Mouse (Mus musculus) kidney, embryonic 15.5 days (tissue): Measurements from ENCODE around the gene Atp1a1. TPM values are rescaled to one million over a fixed set of nuclear protein-coding genes. Genes with fewer than 3 reads are reported as not detected.

Experiments
- ATAC-seq: fragments of 200-750 bp; cut with Nextera tagmentation; replicated peaks from 2 replicates; pipeline ENCODE4 v1.8.0; 2017; ENCODE audit warnings: moderate TSS enrichment; ENCODE audit not compliant: low FRiP score
- H3K27ac ChIP-seq: fragments of 300-500 bp; sonication (generic); 2 replicates; pipeline ENCODE4 v1.5.1; 2015; ENCODE audit warnings: mild to moderate bottlenecking, inconsistent platforms
- H3K27me3 ChIP-seq: fragments of 300-500 bp; sonication (generic); 2 replicates; pipeline ENCODE4 v1.6.1; 2015; ENCODE audit warnings: inconsistent platforms
- H3K36me3 ChIP-seq: fragments of 300-500 bp; sonication (generic); 2 replicates; pipeline ENCODE4 v1.6.1; 2015; ENCODE audit warnings: inconsistent platforms
- H3K4me1 ChIP-seq: fragments of 300-500 bp; sonication (generic); 2 replicates; pipeline ENCODE4 v1.6.1; 2015; ENCODE audit warnings: inconsistent platforms
- H3K4me2 ChIP-seq: fragments of 300-500 bp; sonication (generic); 2 replicates; pipeline ENCODE4 v1.6.1; 2015; ENCODE audit warnings: moderate library complexity, mild to moderate bottlenecking, inconsistent platforms
- H3K4me3 ChIP-seq: fragments of 300-500 bp; sonication (generic); replicated peaks from 2 replicates; pipeline ENCODE4 v1.5.1; 2015; ENCODE audit warnings: mild to moderate bottlenecking, inconsistent platforms
- H3K9ac ChIP-seq: fragments of 300-500 bp; sonication (generic); 2 replicates; pipeline ENCODE4 v1.6.1; 2015; ENCODE audit warnings: mild to moderate bottlenecking, inconsistent platforms
- H3K9me3 ChIP-seq: fragments of 300-500 bp; sonication (generic); replicated peaks from 2 replicates; pipeline ENCODE4 v1.6.1; 2016; ENCODE audit warnings: inconsistent platforms
- WGBS: fragments of 180-500 bp; shearing (Covaris S2); methylation state at CpG from one replicate; pipeline ENCODE4 v1.1.7; 2015; ENCODE audit warnings: mixed read lengths; 5-methylcytosine and 5-hydroxymethylcytosine counted together
- polyA plus RNA-seq: library from polyadenylated mRNA; unstranded; fragments of >200 nt; fragmentation: Nextera tagmentation; extraction: Ambion mirVana; gene quantifications from 2 replicates; pipeline ENCODE4 v1.2.1, GENCODE M21; 2015

Gene Atp1a1
- polyA plus RNA-seq, 1 experiment from 2014 or later = 247 TPM

GRCm38 (mm10) chr3:101578072-101578471 is 26.4 kb downstream of the Atp1a1 start:
- H3K36me3 ChIP-seq = peaks cover 87% of the 10 kb centered on the region
- peaks cover 4% of the 10 kb centered on the region; the same call in 1 of the 2 replicates for H3K4me1 ChIP-seq
- no peak overlapping the region for H3K4me2 ChIP-seq
- no peak overlapping the region for H3K27ac ChIP-seq
- WGBS = 86% methylated on average over 3 of the region's 3 CpGs
- no peak overlapping the region for H3K4me3 ChIP-seq
- H3K27me3 ChIP-seq = no peaks in the 10 kb centered on the region
- no peaks in the 10 kb centered on the region for H3K9me3 ChIP-seq
- H3K9ac ChIP-seq = no peak overlapping the region
- no peak for ATAC-seq

DNA sequence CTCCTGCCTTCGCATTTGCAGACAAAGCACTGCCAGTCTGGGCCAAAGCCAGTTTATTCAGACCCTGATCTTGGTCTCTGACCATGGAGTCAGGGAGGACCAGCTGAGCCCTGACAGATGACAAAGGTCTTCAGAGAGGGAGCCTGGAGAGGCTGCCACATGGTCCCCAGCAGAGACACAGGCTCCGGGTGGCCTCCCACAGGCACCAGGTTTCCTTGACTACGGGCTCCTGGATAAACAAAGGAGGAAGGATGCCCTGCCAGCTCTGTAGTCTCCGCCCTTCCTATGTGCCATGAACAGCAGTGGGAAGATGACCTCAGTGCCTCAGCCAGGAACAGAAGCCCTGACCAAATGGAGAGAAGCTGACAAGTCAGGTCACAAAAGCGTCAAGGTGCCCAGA is 27.1 kb downstream of the Atp1a1 start:
- Histone ChIP-seq H3K9me3 (no peaks in the 10 kb centered on the region), H3K4me1 (peaks cover 11% of the 10 kb centered on the region), H3K27ac (no peak overlapping the region), H3K27me3 (no peaks in the 10 kb centered on the region), H3K36me3 (peaks cover 80% of the 10 kb centered on the region), H3K4me3 (no peak overlapping the region), H3K9ac (no peak overlapping the region), H3K4me2 (no peak overlapping the region)
- 49% methylated on average over 5 of the region's 5 CpGs for WGBS
- ATAC-seq = peak; percentile 26; the same call in 1 of the 2 replicates

DNA sequence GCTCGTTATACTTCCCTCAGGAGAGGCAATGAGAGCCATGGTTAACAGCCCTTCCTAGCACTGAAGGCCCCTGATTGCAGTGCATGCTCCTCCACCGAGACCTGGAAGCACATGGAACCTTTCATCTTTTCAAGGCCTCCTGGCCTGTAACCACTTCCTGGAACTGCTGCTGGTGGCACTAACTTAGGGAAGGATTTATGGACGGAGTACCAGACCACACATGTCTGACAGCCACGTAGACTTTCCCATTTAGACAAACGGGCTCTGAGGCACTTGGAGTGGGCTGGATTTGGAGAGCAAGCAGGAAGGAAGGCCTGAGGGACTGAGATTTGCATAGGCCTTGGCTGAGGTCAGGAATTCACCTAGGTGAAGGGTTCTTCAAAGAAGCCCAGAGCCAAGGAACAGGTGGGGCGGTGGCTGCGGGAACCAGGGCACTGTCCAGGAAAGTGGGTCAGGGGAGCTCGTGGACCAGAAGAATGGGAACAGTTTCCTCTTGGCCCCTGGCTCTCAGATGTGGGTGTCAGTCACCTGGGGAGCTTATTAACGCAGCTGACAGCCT is 28.9 kb downstream of the Atp1a1 start:
- no peak overlapping the region for H3K4me3 ChIP-seq
- WGBS = 43% methylated on average over 9 of the region's 9 CpGs
- peaks cover 62% of the 10 kb centered on the region for H3K36me3 ChIP-seq
- H3K9ac ChIP-seq = no peak overlapping the region
- ATAC-seq = no peak
- no peak overlapping the region for H3K4me2 ChIP-seq
- H3K4me1 ChIP-seq = peaks cover 23% of the 10 kb centered on the region
- H3K27me3 ChIP-seq = no peaks in the 10 kb centered on the region
- H3K9me3 ChIP-seq = no peaks in the 10 kb centered on the region
- 0 out of 2 replicates have a peak overlapping the region, but pooled peaks have one; percentile 18 for H3K27ac ChIP-seq

- 0 out of 2 replicates have a peak overlapping the region, but pooled peaks have one; percentile 33 for H3K27ac ChIP-seq
- no peaks in the 10 kb centered on the region for H3K27me3 ChIP-seq
- peaks cover 23% of the 10 kb centered on the region for H3K4me1 ChIP-seq
- no peak for ATAC-seq
- no peak overlapping the region for H3K4me3 ChIP-seq
- H3K36me3 ChIP-seq = peaks cover 52% of the 10 kb centered on the region
- 80% methylated on average over 3 of the region's 3 CpGs for WGBS
- no peaks in the 10 kb centered on the region for H3K9me3 ChIP-seq
- no peak overlapping the region for H3K4me2 ChIP-seq
- no peak overlapping the region for H3K9ac ChIP-seq
Measured at GRCm38 (mm10) chr3:101574463-101575193, 29.9 kb downstream of the Atp1a1 start.

- Histone ChIP-seq H3K9ac (no peak overlapping the region), H3K27me3 (no peaks in the 10 kb centered on the region), H3K4me3 (no peak overlapping the region), H3K9me3 (no peaks in the 10 kb centered on the region), H3K4me1 (peaks cover 23% of the 10 kb centered on the region), H3K36me3 (peaks cover 36% of the 10 kb centered on the region), H3K27ac (peak overlapping the region; percentile 79), H3K4me2 (no peak overlapping the region)
- 64% methylated on average over 5 of the region's 5 CpGs for WGBS
- ATAC-seq = no peak
Measured at GRCm38 (mm10) chr3:101572991-101573390, 31.5 kb downstream of the Atp1a1 start.

- peak overlapping the region; percentile 19; the same call in 1 of the 2 replicates for H3K4me2 ChIP-seq
- peak overlapping the region; percentile 79 for H3K27ac ChIP-seq
- peaks cover 28% of the 10 kb centered on the region for H3K36me3 ChIP-seq
- H3K27me3 ChIP-seq = no peaks in the 10 kb centered on the region
- H3K4me3 ChIP-seq = no peak overlapping the region
- no peak overlapping the region for H3K9ac ChIP-seq
- 22% methylated on average over 7 of the region's 7 CpGs for WGBS
- no peaks in the 10 kb centered on the region for H3K9me3 ChIP-seq
- peaks cover 19% of the 10 kb centered on the region for H3K4me1 ChIP-seq
- ATAC-seq = peak; percentile 82
Measured at GRCm38 (mm10) chr3:101572174-101572626, 32.3 kb downstream of the Atp1a1 start.

DNA sequence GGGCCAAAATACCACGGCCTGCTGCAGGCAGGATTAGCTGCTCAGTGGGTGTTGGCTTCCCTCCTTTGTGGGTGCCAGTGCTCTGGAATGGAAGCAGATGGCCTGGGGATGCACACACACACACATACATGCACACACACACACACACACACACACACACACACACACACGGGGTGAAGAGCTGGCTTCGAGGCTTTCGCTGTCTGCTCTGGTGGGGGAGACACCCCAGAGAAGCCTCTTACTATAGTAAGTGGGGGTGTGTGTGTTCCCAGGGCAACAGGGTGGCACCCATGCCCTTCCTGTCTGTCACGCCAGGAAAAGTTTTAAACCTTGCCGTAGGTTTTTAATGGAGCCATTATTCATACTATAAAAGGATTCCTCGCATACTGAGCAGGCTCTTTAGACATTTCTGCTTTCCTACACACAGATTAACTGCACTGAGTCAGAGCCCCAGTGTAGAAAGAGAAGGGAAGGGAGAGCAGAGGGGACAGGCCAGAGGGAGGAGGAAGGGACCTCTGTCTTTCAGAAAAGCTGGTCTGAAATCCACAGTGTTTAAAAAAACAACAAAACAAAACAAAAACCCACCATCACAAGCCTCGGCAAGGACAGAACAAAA is 32.9 kb downstream of the Atp1a1 start:
- 36% methylated on average over 8 of the region's 8 CpGs for WGBS
- no peaks in the 10 kb centered on the region for H3K27me3 ChIP-seq
- H3K27ac ChIP-seq = peak overlapping the region; percentile 79
- peak overlapping the region; percentile 19; the same call in 1 of the 2 replicates for H3K4me2 ChIP-seq
- H3K4me3 ChIP-seq = no peak overlapping the region
- no peaks in the 10 kb centered on the region for H3K9me3 ChIP-seq
- peaks cover 19% of the 10 kb centered on the region for H3K4me1 ChIP-seq
- no peak overlapping the region for H3K9ac ChIP-seq
- H3K36me3 ChIP-seq = peaks cover 22% of the 10 kb centered on the region
- peak; percentile 55; the same call in 1 of the 2 replicates for ATAC-seq

GRCm38 (mm10) chr3:101570747-101571514 is 33.6 kb downstream of the Atp1a1 start:
- H3K9me3 ChIP-seq = no peaks in the 10 kb centered on the region
- H3K4me3 ChIP-seq = no peak overlapping the region
- H3K9ac ChIP-seq = no peak overlapping the region
- ATAC-seq = no peak
- peaks cover 19% of the 10 kb centered on the region for H3K4me1 ChIP-seq
- peaks cover 15% of the 10 kb centered on the region for H3K36me3 ChIP-seq
- no peak overlapping the region for H3K4me2 ChIP-seq
- peak overlapping the region; percentile 79 for H3K27ac ChIP-seq
- 77% methylated on average over 6 of the region's 6 CpGs for WGBS
- H3K27me3 ChIP-seq = no peaks in the 10 kb centered on the region

DNA sequence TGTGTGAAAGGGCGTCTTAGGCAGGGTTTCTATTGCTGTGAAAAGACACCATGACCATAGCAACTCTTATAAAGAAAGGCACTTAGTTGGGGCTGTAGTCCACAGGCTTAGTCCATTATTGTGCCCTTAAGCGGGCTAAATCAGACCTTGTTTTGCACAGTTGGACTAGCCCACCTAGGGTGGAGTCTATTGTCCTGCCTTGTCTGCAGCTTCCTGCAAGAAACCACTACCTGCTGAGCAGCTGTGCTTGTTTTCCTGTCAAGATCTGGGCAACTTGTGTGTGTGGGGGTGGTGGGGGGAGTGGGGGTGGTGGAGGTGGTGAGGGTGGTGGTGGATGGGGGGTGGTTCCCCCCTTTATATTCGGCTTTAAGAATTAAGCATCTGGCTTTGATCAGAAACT is 34.2 kb downstream of the Atp1a1 start:
- H3K9ac ChIP-seq = no peak overlapping the region
- peaks cover 8% of the 10 kb centered on the region for H3K36me3 ChIP-seq
- ATAC-seq = no peak
- peaks cover 19% of the 10 kb centered on the region for H3K4me1 ChIP-seq
- H3K27me3 ChIP-seq = no peaks in the 10 kb centered on the region
- no peaks in the 10 kb centered on the region for H3K9me3 ChIP-seq
- H3K27ac ChIP-seq = no peak overlapping the region
- H3K4me2 ChIP-seq = no peak overlapping the region
- H3K4me3 ChIP-seq = no peak overlapping the region
- WGBS = 88% methylated on average over 3 of the region's 3 CpGs

DNA sequence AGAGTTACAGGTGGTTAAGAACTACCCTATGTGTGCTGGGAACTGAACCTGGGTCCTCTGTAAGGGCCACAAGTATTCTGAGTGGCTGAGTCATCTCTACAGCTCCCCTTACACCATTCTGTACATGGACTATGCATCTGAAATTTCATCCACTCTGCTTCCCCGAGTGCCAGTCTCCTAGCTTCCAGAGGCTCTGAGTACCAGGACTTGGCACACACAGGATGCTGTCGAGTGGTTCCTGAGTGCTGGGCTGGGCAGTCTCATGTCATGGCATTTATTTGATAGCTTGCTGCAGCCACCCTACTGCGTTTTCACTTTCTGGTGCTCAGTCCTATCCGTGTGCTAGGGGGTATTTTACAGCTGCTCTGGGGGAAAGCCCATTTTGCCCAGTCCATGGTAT is 35.9 kb downstream of the Atp1a1 start:
- peaks cover 19% of the 10 kb centered on the region for H3K4me1 ChIP-seq
- H3K4me3 ChIP-seq = no peak overlapping the region
- no peak overlapping the region for H3K27ac ChIP-seq
- WGBS = 83% methylated on average over 4 of the region's 4 CpGs
- H3K4me2 ChIP-seq = no peak overlapping the region
- H3K9me3 ChIP-seq = 0 out of 2 replicates have a peak, but pooled peaks cover 2% of the 10 kb centered on the region
- H3K36me3 ChIP-seq = no peaks in the 10 kb centered on the region
- no peaks in the 10 kb centered on the region for H3K27me3 ChIP-seq
- ATAC-seq = no peak
- no peak overlapping the region for H3K9ac ChIP-seq

- H3K27ac ChIP-seq = no peak overlapping the region
- H3K9me3 ChIP-seq = 0 out of 2 replicates have a peak, but pooled peaks cover 2% of the 10 kb centered on the region
- 97% methylated on average over 2 of the region's 2 CpGs for WGBS
- H3K27me3 ChIP-seq = no peaks in the 10 kb centered on the region
- no peak for ATAC-seq
- H3K4me2 ChIP-seq = no peak overlapping the region
- peaks cover 4% of the 10 kb centered on the region; the same call in 1 of the 2 replicates for H3K4me1 ChIP-seq
- H3K9ac ChIP-seq = no peak overlapping the region
- H3K4me3 ChIP-seq = no peak overlapping the region
- H3K36me3 ChIP-seq = no peaks in the 10 kb centered on the region
Measured at GRCm38 (mm10) chr3:101564011-101564410, 40.5 kb downstream of the Atp1a1 start.
